8 mouse cellular contexts compared by ENCODE assay signal in the genomic region with DNA sequence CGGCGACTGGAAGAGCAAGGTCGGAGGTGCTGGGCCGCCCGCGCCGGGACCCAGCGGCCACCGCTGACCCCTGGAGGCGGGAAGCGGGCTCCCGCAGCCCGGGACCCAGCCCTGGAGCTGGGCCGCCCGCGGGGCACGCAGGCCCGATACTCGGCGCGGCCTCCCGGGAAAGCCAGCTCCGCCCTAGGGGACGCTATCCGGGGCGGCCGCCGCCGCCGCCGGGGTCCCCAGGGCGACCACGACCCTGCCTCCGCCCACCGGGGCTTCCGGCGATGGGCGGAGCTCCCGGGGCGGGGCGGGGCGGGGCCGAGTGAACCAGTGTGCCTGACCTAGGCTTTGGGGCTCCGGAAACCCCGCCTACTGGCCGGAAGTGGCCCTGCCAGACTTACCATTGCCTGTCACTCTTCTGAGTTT. TPM values are rescaled to one million over a fixed set of nuclear protein-coding genes. Genes with fewer than 3 reads are reported as not detected.
DNase-seq lines count a peak whose midpoint lies in the region; ATAC-seq lines count a peak whose summit lies in the region.

No protein-coding gene starts in this region.

- H3K36me3 ChIP-seq in hindbrain, embryonic 12.5 days: peaks cover 15% of the 10 kb centered on the region

- peak overlapping the region; percentile 97 for H3K4me3 ChIP-seq in hindbrain, embryonic 12.5 days

- WGBS in hindbrain, embryonic 12.5 days: under 1% methylated on average over 42 of the region's 46 CpGs

- peak overlapping the region; percentile 93 for H3K27ac ChIP-seq in hindbrain, embryonic 12.5 days

- peak overlapping the region; percentile 54 for H3K4me2 ChIP-seq in hindbrain, embryonic 12.5 days (replicated peaks)

- peak overlapping the region; percentile 88 for H3K9ac ChIP-seq in hindbrain, embryonic 12.5 days

- no peaks in the 10 kb centered on the region for H3K9me3 ChIP-seq in hindbrain, embryonic 12.5 days (replicated peaks)

- no peaks in the 10 kb centered on the region for H3K27me3 ChIP-seq in hindbrain, embryonic 12.5 days

- ATAC-seq in hindbrain, embryonic 12.5 days (ENCODE audit: low FRiP score): peak; percentile 97

- H3K4me1 ChIP-seq in hindbrain, embryonic 12.5 days: peaks cover 3% of the 10 kb centered on the region

- DNase-seq in WW6 (ENCODE audit: low read depth, low spot score): peak; percentile 52
- peak; percentile 87 to 91 for DNase-seq in cerebellum, postnatal 14 days
- DNase-seq in frontal cortex, postnatal 14 days (ENCODE audit: low spot score in 2 of 2): peak; percentile 69 to 70
- DNase-seq in layer of hippocampus, postnatal 25 days (ENCODE audit: extremely low spot score in 1 of 2, low spot score in 1 of 2): peak; percentile 56 to 69
- DNase-seq in lung, postnatal 25 days (ENCODE audit: low spot score): peak; percentile 95
- DNase-seq in retina, postnatal 7 days (ENCODE audit: low read depth, low spot score): peak; percentile 81
- DNase-seq in urinary bladder, postnatal 10 days (ENCODE audit: low spot score): peak; percentile 31

RNA-seq across cellular contexts. Expression of a gene that starts 3.3 kb away (rescaled TPM):
- polyA plus RNA-seq in hindbrain, embryonic 12.5 days (2016; fragmentation: Nextera tagmentation; extraction: Ambion mirVana): not detected in 2 replicates
- not detected for total RNA-seq in layer of hippocampus, postnatal 25 days (2021)

RNA-seq across cellular contexts. Expression of a gene that starts 9.3 kb away (rescaled TPM):
- polyA plus RNA-seq in hindbrain, embryonic 12.5 days (2016; fragmentation: Nextera tagmentation; extraction: Ambion mirVana): 70.6 and 74.0 TPM in 2 replicates
- total RNA-seq in layer of hippocampus, postnatal 25 days (2021): 100 to 1,000 TPM; 103 to 112 TPM

RNA-seq across cellular contexts. Expression of a gene that starts 51.3 kb away (rescaled TPM):
- 13.0 and 13.8 TPM in 2 replicates for polyA plus RNA-seq in hindbrain, embryonic 12.5 days (2016; fragmentation: Nextera tagmentation; extraction: Ambion mirVana)
- 1 to 10 TPM; 9.6 to 9.9 TPM for total RNA-seq in layer of hippocampus, postnatal 25 days (2021)

RNA-seq across cellular contexts. Expression of a gene that starts 51.8 kb away (rescaled TPM):
- polyA plus RNA-seq in hindbrain, embryonic 12.5 days (2016; fragmentation: Nextera tagmentation; extraction: Ambion mirVana): 20.9 and 23.3 TPM in 2 replicates
- 10 to 100 TPM; 22.9 to 24.7 TPM for total RNA-seq in layer of hippocampus, postnatal 25 days (2021)

Comparison
In these comparisons a context has a peak if more than half of its experiments do, and no peak if none do; other contexts are left out.
1. Peak in every context shown above with its lines: DNase-seq, ATAC-seq, H3K4me3 ChIP-seq and H3K27ac ChIP-seq.
2. DNase-seq: peak in every context shown above with its lines; median percentile 95 in lung, postnatal 25 days; 89 in cerebellum, postnatal 14 days; 81 in retina, postnatal 7 days; 70 in frontal cortex, postnatal 14 days; 62 in layer of hippocampus, postnatal 25 days; 52 in WW6; 31 in urinary bladder, postnatal 10 days.